Mouse (Mus musculus) common myeloid progenitor, adult 5-6 weeks (primary cell): ENCODE data around the gene Csde1. TPM values are rescaled to one million over a fixed set of nuclear protein-coding genes. Genes with fewer than 3 reads are reported as not detected.

Experiments
- ATAC-seq: replicated peaks from 2 replicates; pipeline ENCODE4 v1.8.0; 2016; ENCODE audit warnings: low read depth, mild to moderate bottlenecking, moderate TSS enrichment, inconsistent platforms; ENCODE audit not compliant: poor library complexity, severe bottlenecking
- total RNA-seq: library from RNA; stranded (forward); fragments of 200-1000, 187-1606 nt; gene quantifications from 2 replicates; pipeline ENCODE4 v1.2.3, GENCODE M21; 2017

Gene Csde1
- total RNA-seq, 1 experiment from 2014 or later = 614 TPM

GRCm38 (mm10) chr3:103058207-103059157, 38.3 kb downstream of the Csde1 start, which contains the start of gene Nras:
Gene Nras (plus strand): TSS chr3:103058285.
- ATAC-seq = peak; percentile 98

- no peak for ATAC-seq
Measured at GRCm38 (mm10) chr3:103066927-103067326, 46.7 kb downstream of the Csde1 start.

GRCm38 (mm10) chr3:103068971-103069370, 48.7 kb downstream of the Csde1 start:
- no peak for ATAC-seq

- no peak for ATAC-seq
Measured at GRCm38 (mm10) chr3:103073771-103074170, 53.5 kb downstream of the Csde1 start, which contains the start of gene Ampd1. Gene Ampd1 (plus strand): TSS chr3:103074014.

- ATAC-seq = no peak
Measured at GRCm38 (mm10) chr3:103075871-103076270, 55.6 kb downstream of the Csde1 start.

- ATAC-seq = no peak
Measured at GRCm38 (mm10) chr3:103076476-103076875, 56.2 kb downstream of the Csde1 start.

- no peak for ATAC-seq
Measured at GRCm38 (mm10) chr3:103079301-103079700, 59.1 kb downstream of the Csde1 start.

- no peak for ATAC-seq
Measured at GRCm38 (mm10) chr3:103081051-103081450, 60.8 kb downstream of the Csde1 start.

- ATAC-seq = no peak
Measured at GRCm38 (mm10) chr3:103081861-103082453, 61.7 kb downstream of the Csde1 start.

GRCm38 (mm10) chr3:103082761-103083160, 62.5 kb downstream of the Csde1 start:
- no peak for ATAC-seq

GRCm38 (mm10) chr3:103085986-103086385, 65.8 kb downstream of the Csde1 start:
- no peak for ATAC-seq

- ATAC-seq = no peak
Measured at GRCm38 (mm10) chr3:103091753-103092152, 71.5 kb downstream of the Csde1 start.

GRCm38 (mm10) chr3:103098662-103099061, 78.4 kb downstream of the Csde1 start:
- ATAC-seq = no peak

GRCm38 (mm10) chr3:103099667-103100066, 79.4 kb downstream of the Csde1 start:
- ATAC-seq = no peak

- no peak for ATAC-seq
Measured at GRCm38 (mm10) chr3:103100735-103101134, 80.5 kb downstream of the Csde1 start.

- no peak for ATAC-seq
Measured at GRCm38 (mm10) chr3:103101194-103101593, 81.0 kb downstream of the Csde1 start.

- 0 out of 2 replicates have a peak, but pooled peaks have one; percentile 0 for ATAC-seq
Measured at GRCm38 (mm10) chr3:103101909-103102308, 81.7 kb downstream of the Csde1 start.

- peak; percentile 92 for ATAC-seq
Measured at GRCm38 (mm10) chr3:103102454-103103390, 82.5 kb downstream of the Csde1 start, which contains the start of gene Dennd2c. Gene Dennd2c (plus strand): TSS chr3:103102604.
